Mouse (Mus musculus): ENCODE results near the gene Slc35f5. TPM values are rescaled to one million over a fixed set of nuclear protein-coding genes. Genes with fewer than 3 reads are reported as not detected.

The Slc35f5 gene
- polyA plus RNA-seq, 1 experiment from 2014 or later = 33.5 TPM

- Histone ChIP-seq H3K27me3 (ENCODE audit: control insufficient read depth, insufficient read depth, low read length) (no peaks in the 10 kb centered on the region), H3K27ac (no peak overlapping the region), H3K4me1 (replicated peaks; ENCODE audit: control insufficient read depth, insufficient read depth, low read length) (no peaks in the 10 kb centered on the region), H3K36me3 (replicated peaks; ENCODE audit: control insufficient read depth, insufficient read depth) (no peaks in the 10 kb centered on the region), H3K4me3 (replicated peaks; ENCODE audit: low read length) (no peak overlapping the region), H3K4me2 (replicated peaks) (no peak overlapping the region), H3K9me3 (ENCODE audit: control insufficient read depth, low read length) (no peaks in the 10 kb centered on the region), H3K9ac (no peak overlapping the region)
- DNase-seq (ENCODE audit: low spot score) (peak; percentile 97), ATAC-seq (ENCODE audit: low FRiP score) (peak; percentile 93)
- WGBS = 17% methylated on average over 10 of the region's 10 CpGs
Observed at GRCm38 (mm10) chr1:125607087-125607803, 46.9 kb downstream of the Slc35f5 start.

GRCm38 (mm10) chr1:125624376-125625076 lies 64.1 kb downstream of the Slc35f5 start:
- 58% methylated on average over 4 of the region's 4 CpGs for WGBS
- no peak for DNase-seq (ENCODE audit: low spot score)

DNA sequence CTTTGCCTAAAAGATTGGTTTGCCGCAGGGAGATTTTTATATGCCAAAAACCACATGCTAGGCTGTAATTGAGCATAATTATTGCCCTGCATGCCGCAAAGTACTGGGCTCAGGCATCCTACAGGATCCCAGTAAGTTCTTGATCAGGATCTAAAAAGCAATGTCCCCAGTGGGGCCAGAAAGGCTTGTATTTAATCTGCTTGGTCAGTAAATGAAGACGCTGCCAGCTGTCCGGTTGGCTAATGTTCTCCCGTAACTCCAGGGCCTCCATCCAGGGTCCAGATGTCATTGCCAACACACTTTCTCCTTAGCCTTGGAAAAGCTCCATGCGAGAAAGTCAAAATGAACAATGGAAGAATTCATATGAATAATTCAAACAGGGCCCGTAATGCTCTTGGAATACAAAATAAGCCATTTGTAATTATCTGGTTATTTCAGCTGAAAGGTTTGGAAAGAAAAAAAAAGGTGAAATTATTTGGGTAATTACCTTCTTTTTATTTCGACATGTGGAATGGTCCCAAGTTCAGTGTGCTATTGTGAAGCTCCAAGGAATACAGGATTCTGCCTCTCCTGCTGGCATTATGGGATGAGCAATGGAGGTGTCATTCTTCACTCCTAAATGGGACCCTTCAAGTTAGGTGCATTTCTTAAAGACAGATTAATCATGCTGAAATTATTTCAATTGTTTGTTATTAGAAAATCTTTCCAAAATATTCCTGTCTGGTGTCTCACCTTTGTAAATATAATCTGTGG lies 79.3 kb downstream of the Slc35f5 start:
- Histone ChIP-seq H3K4me1 (replicated peaks; ENCODE audit: control insufficient read depth, insufficient read depth, low read length) (no peaks in the 10 kb centered on the region), H3K36me3 (replicated peaks; ENCODE audit: control insufficient read depth, insufficient read depth) (no peaks in the 10 kb centered on the region), H3K4me2 (replicated peaks) (no peak overlapping the region), H3K27me3 (ENCODE audit: control insufficient read depth, insufficient read depth, low read length) (no peaks in the 10 kb centered on the region), H3K4me3 (replicated peaks; ENCODE audit: low read length) (no peak overlapping the region), H3K9me3 (ENCODE audit: control insufficient read depth, low read length) (0 out of 2 replicates have a peak, but pooled peaks cover 6% of the 10 kb centered on the region), H3K27ac (no peak overlapping the region), H3K9ac (no peak overlapping the region)
- ATAC-seq (ENCODE audit: low FRiP score) = peak; percentile 51; the same call in 1 of the 2 replicates
- DNase-seq (ENCODE audit: low spot score) = peak; percentile 64
- 28% methylated on average over 8 of the region's 8 CpGs for WGBS

More at GRCm38 (mm10) chr1:125624376-125625076, 64.1 kb downstream of the Slc35f5 start:
- no peaks in the 10 kb centered on the region for H3K9me3 ChIP-seq (ENCODE audit: control insufficient read depth, low read length)
- no peaks in the 10 kb centered on the region for H3K36me3 ChIP-seq (replicated peaks; ENCODE audit: control insufficient read depth, insufficient read depth)
- H3K9ac ChIP-seq = no peak overlapping the region
- H3K4me1 ChIP-seq (replicated peaks; ENCODE audit: control insufficient read depth, insufficient read depth, low read length) = no peaks in the 10 kb centered on the region
- no peak overlapping the region for H3K4me3 ChIP-seq (replicated peaks; ENCODE audit: low read length)
- no peak overlapping the region for H3K4me2 ChIP-seq (replicated peaks)
- H3K27me3 ChIP-seq (ENCODE audit: control insufficient read depth, insufficient read depth, low read length) = no peaks in the 10 kb centered on the region
- no peak for ATAC-seq (ENCODE audit: low FRiP score)
- no peak overlapping the region for H3K27ac ChIP-seq

GRCm38 (mm10) chr1:125643643-125644042 lies 83.2 kb downstream of the Slc35f5 start:
- DNase-seq (ENCODE audit: low spot score) (no peak), ATAC-seq (ENCODE audit: low FRiP score) (no peak)
- no peaks in the 10 kb centered on the region for H3K36me3 ChIP-seq (replicated peaks; ENCODE audit: control insufficient read depth, insufficient read depth)
- no peaks in the 10 kb centered on the region for H3K9me3 ChIP-seq (ENCODE audit: control insufficient read depth, low read length)
- H3K4me1 ChIP-seq (replicated peaks; ENCODE audit: control insufficient read depth, insufficient read depth, low read length) = no peaks in the 10 kb centered on the region
- WGBS = 31% methylated on average over 1 of the region's 1 CpGs
- H3K27me3 ChIP-seq (ENCODE audit: control insufficient read depth, insufficient read depth, low read length) = no peaks in the 10 kb centered on the region
- H3K27ac ChIP-seq = no peak overlapping the region
- no peak overlapping the region for H3K9ac ChIP-seq
- no peak overlapping the region for H3K4me2 ChIP-seq (replicated peaks)
- H3K4me3 ChIP-seq (replicated peaks; ENCODE audit: low read length) = no peak overlapping the region

Other genes with a start within 250 kb of the Slc35f5 start
- gene Actr3, start 124.9 kb upstream of the Slc35f5 start, polyA plus RNA-seq (2014; fragmentation: Nextera tagmentation; extraction: Ambion mirVana) = 242 and 264 TPM in 2 replicates
- gene Gpr39, start 116.4 kb downstream of the Slc35f5 start, polyA plus RNA-seq (2014; fragmentation: Nextera tagmentation; extraction: Ambion mirVana) = not detected in 2 replicates

Measured in hindbrain, embryonic 14.5 days (tissue).